In genomic region chr10:96697781-96698180, GRCm38 (mm10) we compare ENCODE assay signal across 9 mouse cellular contexts.
A peak's percentile ranks its signal among the peaks of the same experiment; 100 is the strongest.
DNase-seq lines count a peak whose midpoint lies in the region; ATAC-seq lines count a peak whose summit lies in the region.
"Had no signal": no experiment of that assay in that cellular context is flagged by ENCODE, and none has a peak within 500 bp of the region (broad histone marks: within the 10 kb centered on the region; RNA-seq: fewer than 3 reads in every experiment).

No protein-coding gene starts in this region.

- no peaks in the 10 kb centered on the region; the same call in 1 of the 2 replicates for H3K4me1 ChIP-seq in limb, embryonic 15.5 days
- H3K4me1 ChIP-seq in neural tube, embryonic 15.5 days, result no peaks in the 10 kb centered on the region
- no peaks in the 10 kb centered on the region for H3K4me1 ChIP-seq in embryonic facial prominence, embryonic 10.5 days

- peak overlapping the region; percentile 74 for H3K27ac ChIP-seq in limb, embryonic 15.5 days
- H3K27ac ChIP-seq in neural tube, embryonic 15.5 days (replicated peaks), result no peak overlapping the region
- H3K27ac ChIP-seq in embryonic facial prominence, embryonic 10.5 days (replicated peaks), result no peak overlapping the region

- H3K4me2 ChIP-seq in limb, embryonic 15.5 days, result no peak overlapping the region
- H3K4me2 ChIP-seq in neural tube, embryonic 15.5 days, result no peak overlapping the region

- WGBS in limb, embryonic 15.5 days, result 50% methylated on average over 3 of the region's 3 CpGs
- WGBS in neural tube, embryonic 15.5 days, result 77% methylated on average over 3 of the region's 3 CpGs
- 76% methylated on average over 3 of the region's 3 CpGs for WGBS in embryonic facial prominence, embryonic 10.5 days

- H3K4me3 ChIP-seq in limb, embryonic 15.5 days, result no peak overlapping the region
- no peak overlapping the region for H3K4me3 ChIP-seq in neural tube, embryonic 15.5 days (replicated peaks)
- no peak overlapping the region for H3K4me3 ChIP-seq in embryonic facial prominence, embryonic 10.5 days

- no peaks in the 10 kb centered on the region for H3K36me3 ChIP-seq in limb, embryonic 15.5 days
- no peaks in the 10 kb centered on the region for H3K36me3 ChIP-seq in neural tube, embryonic 15.5 days
- no peaks in the 10 kb centered on the region for H3K36me3 ChIP-seq in embryonic facial prominence, embryonic 10.5 days (replicated peaks)

- no peaks in the 10 kb centered on the region for H3K27me3 ChIP-seq in limb, embryonic 15.5 days
- no peaks in the 10 kb centered on the region for H3K27me3 ChIP-seq in neural tube, embryonic 15.5 days (replicated peaks)
- no peaks in the 10 kb centered on the region for H3K27me3 ChIP-seq in embryonic facial prominence, embryonic 10.5 days (replicated peaks; ENCODE audit: low read depth, poor library complexity, severe bottlenecking)
- H3K27me3 ChIP-seq: CH12.LX had no signal

- no peak overlapping the region for H3K9ac ChIP-seq in limb, embryonic 15.5 days
- no peak overlapping the region for H3K9ac ChIP-seq in neural tube, embryonic 15.5 days (replicated peaks)

- ATAC-seq in cerebellum, adult (ENCODE audit: insufficient number of reproducible peaks, low FRiP score, low TSS enrichment), result peak; percentile 57
- ATAC-seq in limb, embryonic 15.5 days (ENCODE audit: insufficient number of reproducible peaks, low FRiP score, low TSS enrichment, low read depth), result peak; percentile 71
- ATAC-seq in neural tube, embryonic 15.5 days (ENCODE audit: low FRiP score), result no peak

- DNase-seq in cerebellum, postnatal 14 days, result no peak
- DNase-seq in B cell, adult 2 months, result peak; percentile 38 to 40
- peak; percentile 14 to 36 for DNase-seq in cerebellum, postnatal 36 days
- no peak for DNase-seq in right cerebral cortex, postnatal 36 days (ENCODE audit: low spot score in 2 of 2)
- no peak for DNase-seq in embryonic facial prominence, embryonic 10.5 days (ENCODE audit: low spot score)

- H3K9me3 ChIP-seq in limb, embryonic 15.5 days, result no peaks in the 10 kb centered on the region
- no peaks in the 10 kb centered on the region for H3K9me3 ChIP-seq in neural tube, embryonic 15.5 days (replicated peaks)
- no peaks in the 10 kb centered on the region for H3K9me3 ChIP-seq in embryonic facial prominence, embryonic 10.5 days

Comparison
In these comparisons a context has a peak if more than half of its experiments do, and no peak if none do; other contexts are left out.
1. DNase-seq: peak in B cell, adult 2 months (2 of 2) and cerebellum, postnatal 36 days (2 of 2); none in cerebellum, postnatal 14 days (0 of 2), right cerebral cortex, postnatal 36 days (0 of 2) and embryonic facial prominence, embryonic 10.5 days (single experiment).